Mouse (Mus musculus): ENCODE measurements at regions not wholly inside any gene's neighbourhood (a gene's known extent, or its start where the extent isn't known, plus 50 kb on each side); places are given as distances from the start of the nearest gene placed in this dataset.

DNA sequence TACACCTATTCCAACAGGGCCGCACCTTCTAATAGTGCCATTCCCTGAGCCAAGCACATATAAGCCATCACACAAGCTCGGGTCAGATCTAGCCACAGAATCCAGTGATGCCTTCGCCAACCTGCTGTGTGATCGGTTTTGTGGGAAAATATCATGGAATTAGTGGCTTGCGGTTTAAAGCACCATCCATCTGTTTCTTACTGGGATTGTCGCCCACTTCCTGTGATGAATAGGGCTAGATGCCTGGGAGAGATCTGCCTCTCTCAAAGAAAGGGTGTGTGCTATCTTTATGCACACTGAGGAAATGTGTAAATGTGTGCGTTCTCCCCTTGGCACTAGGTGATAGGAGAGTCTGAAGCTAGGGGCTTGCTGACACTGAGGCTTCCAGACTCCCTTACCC, 154.5 kb upstream of the Smim23 start:
- no peak for DNase-seq

- no peak for DNase-seq
Observed at GRCm38 (mm10) chr11:32976572-32976971, 152.2 kb upstream of the Smim23 start.

GRCm38 (mm10) chr11:32973453-32973852, 149.0 kb upstream of the Smim23 start:
- DNase-seq, result no peak

DNA sequence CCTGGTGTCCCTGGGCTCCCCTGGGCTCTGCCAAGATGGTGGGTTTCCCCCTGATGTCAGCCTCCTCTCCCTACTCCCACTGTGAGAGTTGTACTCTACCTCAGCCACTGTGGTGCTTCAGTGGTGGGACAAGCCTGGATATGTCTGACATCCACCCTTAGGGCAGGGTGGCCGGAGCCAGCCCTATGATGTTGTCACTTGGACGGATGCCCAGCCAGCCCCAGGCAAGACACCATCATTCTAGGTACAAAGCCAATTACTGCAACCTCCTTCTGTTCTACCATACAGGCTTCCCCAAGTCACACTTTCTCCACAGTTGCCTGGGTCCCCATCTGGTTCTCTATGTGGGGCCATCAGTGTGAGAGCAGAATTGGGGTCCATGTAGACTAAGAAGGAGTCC, 141.0 kb upstream of the Smim23 start:
- DNase-seq, result no peak

GRCm38 (mm10) chr11:32963625-32964293, 139.4 kb upstream of the Smim23 start:
- DNase-seq, result no peak

DNA sequence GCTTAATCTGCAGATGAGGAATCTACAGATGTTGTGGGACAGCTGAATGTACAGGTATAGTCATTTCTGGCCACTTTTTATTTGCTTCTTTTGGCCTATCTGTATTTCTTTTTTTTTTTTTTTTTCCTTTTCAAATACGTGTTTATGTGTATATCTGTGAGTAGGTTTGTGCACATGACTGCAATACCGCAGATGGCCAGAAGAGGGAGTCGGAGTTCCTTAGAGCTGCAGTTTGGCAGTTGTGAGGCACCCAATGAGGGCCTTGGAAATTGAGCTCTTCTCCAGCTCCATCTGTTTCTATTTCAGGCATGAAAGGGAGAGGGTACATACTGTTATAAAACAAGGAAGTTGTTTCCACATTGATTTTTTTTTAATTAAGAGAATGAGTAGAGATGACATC, 137.2 kb upstream of the Smim23 start:
- DNase-seq, result no peak

DNA sequence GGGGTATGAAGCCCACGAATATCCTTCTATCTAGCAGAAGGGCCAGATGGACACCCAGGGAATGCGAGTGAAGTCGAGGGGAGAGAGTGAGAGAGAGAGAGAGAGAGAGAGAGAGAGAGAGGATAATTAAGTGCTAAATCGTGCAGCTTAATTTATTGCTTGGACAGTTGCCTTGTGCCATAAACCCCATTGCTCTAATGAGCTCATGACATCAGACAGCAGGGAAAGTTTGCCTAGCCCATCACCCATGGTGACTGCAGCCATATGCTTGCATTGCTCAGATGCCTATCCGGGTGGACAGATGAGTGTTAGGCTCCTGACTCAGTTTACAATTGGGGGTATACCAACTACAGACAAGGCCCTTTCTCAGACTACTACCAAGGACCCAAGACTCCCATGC, 134.6 kb upstream of the Smim23 start:
- DNase-seq, result no peak

DNA sequence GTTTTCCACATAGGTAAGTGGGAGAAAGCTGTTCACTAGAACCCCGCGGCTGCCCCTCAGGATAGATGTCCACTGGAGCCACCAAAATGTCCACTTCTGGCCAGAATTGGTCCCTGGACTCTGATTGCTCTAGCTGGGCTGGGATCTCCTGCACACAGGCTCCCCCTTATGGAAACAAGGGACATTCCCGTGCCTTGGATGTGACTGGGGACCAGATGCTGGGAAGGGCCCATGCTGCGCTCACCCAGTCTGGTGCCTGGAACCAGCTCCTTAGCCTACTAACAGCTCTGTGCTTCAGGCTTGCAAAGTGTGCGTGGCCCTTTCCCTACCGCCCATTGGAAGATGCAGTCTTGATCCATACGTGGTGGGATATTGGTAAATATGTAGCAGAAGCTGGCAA, 132.6 kb upstream of the Smim23 start:
- DNase-seq, result peak; percentile 16

DNA sequence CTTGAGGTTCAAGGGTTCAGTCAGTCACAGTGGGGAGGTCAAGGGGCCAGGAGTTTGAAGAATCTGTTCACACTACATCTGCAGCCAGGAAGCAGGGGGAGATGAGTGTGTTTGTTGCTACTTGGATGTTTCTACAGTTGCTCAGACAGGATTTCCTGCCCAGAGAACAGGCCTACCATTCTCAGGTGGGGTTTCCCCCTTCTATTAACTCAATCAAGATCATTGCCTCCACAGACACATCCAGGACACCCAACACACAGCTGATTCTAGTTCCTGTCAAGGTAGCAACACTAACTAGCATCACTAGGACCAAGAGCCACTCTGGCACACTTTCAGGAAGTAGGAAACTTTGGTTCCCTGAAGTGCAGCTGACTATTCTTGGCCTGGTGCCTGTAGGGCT, 127.9 kb upstream of the Smim23 start:
- no peak for DNase-seq

GRCm38 (mm10) chr11:32948132-32948531, 123.7 kb upstream of the Smim23 start:
- no peak for DNase-seq

GRCm38 (mm10) chr11:32946481-32947001, 122.1 kb upstream of the Smim23 start:
- DNase-seq, result no peak

- DNase-seq, result no peak
Observed at GRCm38 (mm10) chr11:32945071-32945470, 120.7 kb upstream of the Smim23 start.

- peak; percentile 57 for DNase-seq
Observed at GRCm38 (mm10) chr11:32941331-32942009, 117.1 kb upstream of the Smim23 start.

DNA sequence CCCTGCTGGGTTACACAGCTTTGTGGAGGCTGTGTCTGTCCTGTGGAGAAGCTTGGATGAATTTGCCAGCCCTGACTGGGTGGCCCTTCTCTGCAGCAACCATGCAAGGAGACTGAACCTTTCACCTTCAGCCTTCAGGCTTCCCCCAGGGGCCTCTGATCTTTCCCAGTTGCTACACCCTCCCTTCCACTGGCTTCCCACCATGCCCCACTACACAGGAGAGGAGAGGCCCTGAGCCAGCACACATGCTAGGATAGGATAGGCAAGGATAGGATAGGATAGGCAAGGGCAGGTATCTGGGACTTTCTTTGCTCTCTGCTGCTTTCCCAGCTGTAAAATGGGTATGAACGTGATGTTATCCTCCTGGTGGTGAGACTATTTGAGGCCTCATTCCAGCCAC, 114.7 kb upstream of the Smim23 start:
- DNase-seq, result no peak

GRCm38 (mm10) chr11:32937167-32937566, 112.8 kb upstream of the Smim23 start:
- no peak for DNase-seq

- no peak for DNase-seq
Observed at GRCm38 (mm10) chr11:32931928-32932327, 107.5 kb upstream of the Smim23 start.

GRCm38 (mm10) chr11:32931018-32931417, 106.6 kb upstream of the Smim23 start:
- no peak for DNase-seq

DNA sequence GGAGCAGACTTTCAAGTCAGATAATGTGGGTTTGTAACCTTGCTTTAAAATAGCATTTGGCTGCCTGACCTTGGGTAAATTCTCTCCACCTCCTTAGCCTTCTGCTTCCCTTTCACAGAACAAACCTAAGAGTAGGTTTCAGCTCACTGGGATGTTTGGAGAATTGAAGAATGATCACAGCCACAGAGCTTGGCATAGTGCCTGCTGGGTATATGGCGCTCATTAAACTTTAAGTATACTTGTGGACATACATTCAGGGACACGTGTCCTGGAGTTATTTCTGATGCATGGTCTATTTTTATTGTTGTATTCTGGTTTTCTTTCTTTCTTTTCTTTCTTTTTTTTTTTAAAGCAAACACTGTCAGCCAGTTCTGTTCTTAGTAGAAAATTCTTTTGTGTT, 104.4 kb upstream of the Smim23 start:
- no peak for DNase-seq

- no peak for DNase-seq
Observed at GRCm38 (mm10) chr11:32925421-32926271, 101.2 kb upstream of the Smim23 start.

GRCm38 (mm10) chr11:32924932-32925331, 100.5 kb upstream of the Smim23 start:
- DNase-seq, result no peak

DNA sequence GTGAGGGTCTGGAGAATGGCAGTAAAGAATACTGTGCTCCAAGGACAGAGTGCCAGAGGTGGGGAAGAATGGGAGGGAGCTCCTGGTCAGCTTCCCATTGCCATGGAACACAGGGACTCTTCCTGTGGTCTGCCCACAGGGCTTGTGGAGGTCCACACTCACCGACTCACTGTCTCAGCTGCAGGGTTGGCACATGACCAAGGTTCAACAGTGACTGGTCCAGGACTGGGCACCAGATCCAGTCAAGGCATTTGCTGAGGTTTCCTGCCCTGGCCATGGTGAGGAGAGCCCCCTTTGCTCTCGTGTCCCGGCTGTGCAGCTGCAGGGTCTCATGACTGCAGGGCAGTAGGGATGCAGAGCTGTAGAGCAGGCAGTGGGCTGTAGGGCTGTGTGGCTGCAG, 88.7 kb upstream of the Smim23 start:
- no peak for DNase-seq

DNA sequence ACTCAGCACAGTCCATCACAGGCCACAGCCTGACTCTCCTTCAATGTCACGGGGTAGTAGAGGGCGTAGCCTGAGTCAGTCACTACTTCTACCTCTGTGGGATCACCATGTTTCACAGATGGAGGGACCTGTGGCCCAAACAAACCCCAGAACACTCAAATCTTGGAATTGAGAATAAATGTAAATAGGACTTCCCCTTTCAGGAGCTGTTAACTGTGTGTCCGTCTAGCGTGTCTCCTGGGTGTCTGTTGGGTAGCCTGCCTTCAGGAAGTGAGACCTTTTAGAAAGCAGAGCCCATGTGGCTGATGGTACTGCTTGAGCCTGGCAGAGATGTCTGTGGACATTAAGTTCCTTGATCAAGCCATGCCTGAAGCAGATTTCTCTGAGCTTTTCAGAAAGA, 87.4 kb upstream of the Smim23 start:
- no peak for DNase-seq

DNA sequence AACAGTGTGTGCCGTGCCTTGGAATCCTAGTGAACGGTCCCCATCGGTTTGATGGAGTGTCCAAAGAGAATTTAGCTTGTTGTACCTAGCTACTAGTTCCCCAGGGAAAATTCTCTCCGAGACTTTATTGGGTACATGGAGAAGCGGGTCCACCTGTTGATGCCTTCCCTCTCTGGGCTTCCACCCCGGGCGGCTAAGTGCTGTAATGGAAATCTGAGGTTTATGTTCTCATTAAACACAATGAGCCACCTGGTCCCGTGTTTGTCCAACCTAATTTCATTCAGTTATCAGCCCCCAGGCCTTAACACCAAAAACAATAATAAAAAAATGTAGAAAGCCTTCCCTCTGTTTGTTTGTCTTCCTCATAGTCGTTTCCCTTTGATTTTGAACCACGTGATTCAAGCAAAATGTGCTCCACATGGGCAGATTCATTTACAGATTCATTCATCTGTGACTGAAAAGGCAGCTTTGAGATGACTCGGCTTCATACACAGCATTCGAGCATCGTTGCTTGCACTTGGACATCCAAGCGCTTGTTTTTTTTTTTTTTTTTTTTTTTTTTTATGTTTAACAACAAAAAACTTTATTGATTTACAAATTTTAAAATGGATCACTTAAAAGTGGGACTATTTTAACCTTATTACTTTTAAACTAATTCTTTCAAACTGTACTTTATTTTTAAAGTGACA, 84.5 kb upstream of the Smim23 start:
- DNase-seq, result no peak

Data from adrenal gland, adult 8-10 months (tissue).